Mouse (Mus musculus) ES-Bruce4 (cell line): ENCODE measurements around the gene Rora. TPM values are rescaled to one million over a fixed set of nuclear protein-coding genes. Genes with fewer than 3 reads are reported as not detected.

Experiments used
- H3K27ac ChIP-seq: 2 replicates; pipeline ENCODE4 v1.5.1; 2012; ENCODE audit warnings: low read length, inconsistent platforms; ENCODE audit not compliant: insufficient read depth
- H3K27me3 ChIP-seq: 2 replicates; pipeline ENCODE4 v1.6.1; 2012; ENCODE audit warnings: mild to moderate bottlenecking, low read length, inconsistent platforms; ENCODE audit not compliant: control insufficient read depth, poor library complexity, insufficient read depth, severe bottlenecking
- H3K36me3 ChIP-seq: 2 replicates; pipeline ENCODE4 v1.6.1; 2012; ENCODE audit warnings: inconsistent platforms, mild to moderate bottlenecking, low read length, moderate library complexity; ENCODE audit not compliant: control insufficient read depth, poor library complexity, insufficient read depth, severe bottlenecking
- H3K4me1 ChIP-seq: one replicate; pipeline ENCODE4 v1.8.1; 2011; ENCODE audit warnings: low read length; ENCODE audit not compliant: control insufficient read depth, insufficient read depth
- H3K4me3 ChIP-seq: 2 replicates; pipeline ENCODE4 v1.5.1; 2011; ENCODE audit warnings: low read depth, mild to moderate bottlenecking, low read length
- H3K9ac ChIP-seq: 2 replicates; pipeline ENCODE4 v1.6.1; 2012; ENCODE audit warnings: low read depth, mild to moderate bottlenecking, inconsistent platforms; ENCODE audit not compliant: poor library complexity, severe bottlenecking
- H3K9me3 ChIP-seq: replicated peaks from 2 replicates; pipeline ENCODE4 v1.6.1; 2012; ENCODE audit warnings: mild to moderate bottlenecking, low read length, inconsistent platforms; ENCODE audit not compliant: control insufficient read depth, poor library complexity, insufficient read depth, severe bottlenecking
- CTCF ChIP-seq: IDR thresholded peaks from one replicate; pipeline ENCODE4 v1.8.1; 2011; ENCODE audit warnings: low read depth, low read length
- EP300 ChIP-seq: IDR thresholded peaks from 2 replicates; pipeline ENCODE4 v1.6.1; 2011; ENCODE audit warnings: low read depth, low read length; ENCODE audit not compliant: insufficient read depth
- POLR2A ChIP-seq: IDR thresholded peaks from one replicate; pipeline ENCODE4 v1.8.1; 2011; ENCODE audit warnings: low read length; ENCODE audit not compliant: insufficient read depth
- polyA plus RNA-seq: library from polyadenylated mRNA; stranded (reverse); fragments of >200 nt; gene quantifications from 2 replicates; pipeline ENCODE4 v1.2.4, GENCODE M21; 2011; ENCODE audit warnings: low read depth; ENCODE audit not compliant: missing spikeins, insufficient read depth, insufficient read length

Gene Rora
- polyA plus RNA-seq, 1 experiment = 3.6 TPM

GRCm38 (mm10) chr9:69137398-69137797 lies 483.8 kb downstream of the Rora start:
- Histone ChIP-seq H3K4me3 (no peak overlapping the region), H3K27ac (no peak overlapping the region), H3K9me3 (no peaks in the 10 kb centered on the region), H3K27me3 (no peaks in the 10 kb centered on the region), H3K4me1 (no peaks in the 10 kb centered on the region), H3K9ac (no peak overlapping the region), H3K36me3 (no peaks in the 10 kb centered on the region)
- TF ChIP-seq CTCF = no peak
- TF ChIP-seq EP300 = no peak
- TF ChIP-seq POLR2A = no peak

GRCm38 (mm10) chr9:69140144-69140543 lies 486.6 kb downstream of the Rora start:
- Histone ChIP-seq H3K4me1 (no peaks in the 10 kb centered on the region), H3K9ac (no peak overlapping the region), H3K27me3 (no peaks in the 10 kb centered on the region), H3K36me3 (no peaks in the 10 kb centered on the region), H3K4me3 (no peak overlapping the region), H3K9me3 (no peaks in the 10 kb centered on the region), H3K27ac (no peak overlapping the region)
- TF ChIP-seq CTCF (no peak), POLR2A (no peak), EP300 (no peak)

- Histone ChIP-seq H3K27ac (no peak overlapping the region), H3K9ac (no peak overlapping the region), H3K4me1 (no peaks in the 10 kb centered on the region), H3K4me3 (no peak overlapping the region), H3K9me3 (no peaks in the 10 kb centered on the region), H3K36me3 (no peaks in the 10 kb centered on the region), H3K27me3 (no peaks in the 10 kb centered on the region)
- TF ChIP-seq POLR2A (no peak), EP300 (no peak), CTCF (no peak)
Observed at GRCm38 (mm10) chr9:69141859-69142258, 488.3 kb downstream of the Rora start.

- H3K4me3 ChIP-seq = no peak overlapping the region
- no peak overlapping the region for H3K9ac ChIP-seq
- H3K36me3 ChIP-seq = no peaks in the 10 kb centered on the region
- no peaks in the 10 kb centered on the region for H3K27me3 ChIP-seq
- no peaks in the 10 kb centered on the region for H3K9me3 ChIP-seq
- H3K4me1 ChIP-seq = no peaks in the 10 kb centered on the region
- TF ChIP-seq EP300 = no peak
- no peak for TF ChIP-seq POLR2A
- no peak for TF ChIP-seq CTCF
- no peak overlapping the region for H3K27ac ChIP-seq
Observed at GRCm38 (mm10) chr9:69146937-69147336, 493.4 kb downstream of the Rora start.

- Histone ChIP-seq H3K27ac (no peak overlapping the region), H3K9ac (no peak overlapping the region), H3K27me3 (no peaks in the 10 kb centered on the region), H3K4me1 (no peaks in the 10 kb centered on the region), H3K4me3 (no peak overlapping the region), H3K9me3 (no peaks in the 10 kb centered on the region), H3K36me3 (no peaks in the 10 kb centered on the region)
- TF ChIP-seq EP300 = no peak
- TF ChIP-seq POLR2A = no peak
- no peak for TF ChIP-seq CTCF
Observed at GRCm38 (mm10) chr9:69150224-69150623, 496.6 kb downstream of the Rora start.

GRCm38 (mm10) chr9:69154684-69155083 lies 501.1 kb downstream of the Rora start:
- no peaks in the 10 kb centered on the region for H3K4me1 ChIP-seq
- H3K9ac ChIP-seq = no peak overlapping the region
- TF ChIP-seq EP300 (no peak), CTCF (no peak), POLR2A (no peak)
- H3K4me3 ChIP-seq = no peak overlapping the region
- H3K9me3 ChIP-seq = no peaks in the 10 kb centered on the region
- H3K27me3 ChIP-seq = no peaks in the 10 kb centered on the region
- no peaks in the 10 kb centered on the region for H3K36me3 ChIP-seq
- no peak overlapping the region for H3K27ac ChIP-seq
